Mouse (Mus musculus) left cerebral cortex, adult 18-20 months (tissue): Measurements from ENCODE around the gene Cd300lg. TPM values are rescaled to one million over a fixed set of nuclear protein-coding genes. Genes with fewer than 3 reads are reported as not detected.

Experiments used
- DNase-seq, 2 experiments: peaks; one replicate each; pipeline ENCODE4 v3.0.0; 2021 to 2022; ENCODE audit warnings: low spot score in 2 of 2, mixed read lengths in 1 of 2
- total RNA-seq, 2 experiments: library from RNA; stranded (reverse); gene quantifications; 2 replicates each; pipeline ENCODE4 v1.2.3; 2021

The Cd300lg gene
- total RNA-seq, 2 experiments from 2014 or later: 0.19 TPM; not detected in 1

DNA sequence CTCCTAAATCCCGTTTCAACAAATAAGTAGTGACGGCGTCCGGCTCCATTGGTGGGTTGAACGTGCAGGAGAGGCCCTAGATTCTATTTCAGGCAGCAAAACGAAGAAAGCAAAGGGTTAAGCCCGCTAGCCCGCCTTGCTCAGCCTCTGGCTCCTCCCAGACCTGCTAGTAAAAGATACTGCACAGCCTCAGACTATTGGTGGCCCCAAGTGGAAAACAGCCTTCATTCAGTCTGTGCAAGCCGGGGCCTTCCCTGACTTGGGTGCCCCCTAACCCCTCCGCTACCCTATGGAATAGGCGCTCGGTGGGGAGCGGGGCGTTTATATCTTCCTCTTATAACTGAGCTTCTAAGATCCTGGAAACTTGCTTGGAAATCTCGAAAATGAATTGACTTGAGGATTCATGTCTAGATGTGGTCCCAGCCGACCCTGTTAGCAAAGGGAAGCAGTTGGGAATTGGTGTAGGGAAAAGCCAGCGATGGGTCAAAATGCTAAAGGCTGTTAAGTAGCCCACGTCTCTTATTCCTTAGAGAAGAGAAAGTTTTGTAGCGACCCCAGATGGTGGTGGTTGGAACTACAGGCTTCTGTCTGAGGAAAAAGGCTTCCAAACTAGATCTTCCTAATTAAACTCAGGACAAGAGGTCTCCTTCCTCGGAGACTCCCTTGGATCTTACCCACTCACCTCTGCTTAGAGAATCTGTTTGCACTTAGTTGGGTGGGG, 47.9 kb downstream of the Cd300lg start:
- peak; percentile 68 to 76 for DNase-seq

DNA sequence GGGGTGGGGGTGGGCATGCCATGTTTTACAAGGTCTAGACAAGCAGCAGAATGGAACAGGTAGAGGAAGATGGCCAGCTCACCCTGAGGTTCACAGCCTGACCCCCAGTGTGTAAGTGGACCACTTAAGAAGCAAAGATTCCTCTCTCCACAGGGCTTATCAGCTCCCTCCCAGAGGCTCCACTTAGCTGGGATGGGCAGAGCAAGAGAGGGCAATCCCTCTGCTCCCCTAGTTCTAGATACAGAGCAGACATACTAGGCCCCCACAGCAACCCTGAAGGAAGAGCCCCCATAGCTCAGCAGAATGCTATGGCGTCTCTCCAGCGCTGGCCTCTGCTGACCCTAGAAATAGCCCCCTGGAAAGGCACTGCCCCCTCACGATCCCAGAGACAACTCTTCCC, 54.4 kb downstream of the Cd300lg start:
- DNase-seq: no peak

DNA sequence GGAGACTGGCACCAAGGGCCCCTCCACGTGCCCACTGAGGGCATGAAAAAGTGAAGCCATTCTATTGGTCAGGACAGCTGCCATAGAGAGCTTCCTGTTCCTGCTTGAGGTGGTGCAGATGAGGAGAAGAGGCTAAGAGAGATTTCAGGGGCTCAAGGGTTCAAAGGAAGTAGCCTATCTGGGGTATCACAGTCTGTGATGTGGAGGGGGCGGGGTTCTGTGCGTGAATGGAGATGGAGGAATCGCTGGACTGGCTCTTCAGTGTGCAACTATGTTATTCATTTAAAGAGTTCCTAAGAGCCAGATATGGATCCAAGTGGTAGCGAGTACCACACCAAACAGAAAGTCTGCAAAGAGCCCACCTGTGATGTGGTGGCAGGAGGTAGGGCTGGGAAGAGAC, 55.1 kb downstream of the Cd300lg start:
- no peak for DNase-seq

DNA sequence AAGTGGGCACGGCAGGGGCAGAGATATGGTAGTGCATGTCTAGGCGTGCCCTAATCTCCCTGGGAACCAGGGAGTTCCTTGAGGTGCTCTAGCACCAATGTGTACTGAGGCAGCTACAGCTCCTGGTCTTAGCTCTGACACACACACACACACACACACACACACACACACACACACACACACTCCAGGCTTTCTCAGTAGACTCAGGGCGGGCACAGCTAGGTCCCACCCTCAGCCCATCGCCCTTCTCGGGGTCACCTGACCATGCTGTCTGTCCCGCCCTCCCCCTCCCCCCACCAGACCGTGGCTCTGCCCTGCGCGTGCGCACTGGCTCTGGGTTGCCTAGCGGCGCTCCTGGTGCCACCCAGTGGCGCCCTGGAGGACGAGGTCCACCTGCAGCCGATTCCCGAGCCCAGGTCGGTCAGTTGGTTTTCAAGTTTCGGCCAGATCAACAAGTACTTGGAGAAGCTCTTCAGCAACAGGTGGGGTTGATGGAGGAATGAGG, 55.6 kb downstream of the Cd300lg start:
- peak; percentile 69 to 78 for DNase-seq

DNA sequence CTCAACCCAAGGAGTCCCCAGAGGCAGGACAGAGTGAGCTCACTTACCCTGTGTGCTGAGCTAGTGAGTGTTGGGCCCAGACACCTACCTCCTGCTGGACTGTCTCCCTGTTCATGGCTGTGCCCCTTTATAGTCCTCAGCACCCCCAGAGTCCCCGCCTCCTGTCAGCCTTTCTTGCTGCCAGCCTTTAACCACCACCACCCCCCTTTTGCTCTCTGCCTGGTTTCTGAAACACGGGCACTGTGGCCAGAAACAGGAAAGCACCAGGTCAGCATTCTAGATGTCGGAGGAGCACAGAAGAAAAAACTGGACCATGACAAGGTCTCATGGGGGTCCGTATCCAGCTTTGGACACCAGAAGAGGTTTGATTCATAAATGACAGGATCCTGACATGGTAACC, 59.9 kb downstream of the Cd300lg start, which contains the start of gene Ppy:
Gene Ppy (minus strand): TSS at position 101 of the 400 bp plus-strand sequence.
- DNase-seq: no peak

DNA sequence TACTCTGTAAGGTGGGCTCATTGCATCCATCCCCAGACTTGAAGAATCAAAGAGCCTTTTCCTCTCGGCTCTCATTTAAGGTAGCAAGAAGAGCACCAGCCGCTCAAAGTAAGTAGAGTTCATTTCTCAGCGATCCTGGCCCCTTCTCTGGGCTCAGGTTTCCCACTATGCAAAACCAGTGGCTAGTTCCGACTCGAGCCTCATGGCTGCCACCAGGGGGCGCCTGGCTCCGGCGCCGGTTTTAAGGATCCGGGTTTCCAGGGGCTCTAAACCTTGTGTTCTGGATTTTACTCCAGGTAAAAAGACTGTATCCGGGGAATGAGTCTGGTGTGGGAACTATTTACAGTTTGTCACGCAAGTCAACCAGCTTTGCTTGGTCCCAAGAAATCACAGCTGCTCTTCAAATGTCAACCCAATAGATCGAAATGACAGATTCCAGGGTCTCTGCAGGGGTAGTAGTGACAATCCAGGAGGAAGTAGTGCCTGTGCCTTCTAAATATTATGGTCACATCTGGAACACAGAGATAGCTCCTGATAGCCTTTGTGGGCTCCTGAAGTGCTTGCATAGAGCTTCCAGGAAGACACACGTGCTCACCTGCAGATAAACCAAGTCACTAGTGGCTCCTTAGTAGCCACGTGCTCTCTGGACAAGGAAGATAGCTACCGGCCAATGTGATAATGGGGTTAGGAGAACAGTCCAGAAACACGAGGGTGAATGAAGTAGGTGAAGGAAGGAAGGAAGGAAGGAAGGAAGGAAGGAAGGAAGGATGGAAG, 61.4 kb downstream of the Cd300lg start:
- peak; percentile 64 to 76 for DNase-seq

Other genes starting within 250 kb of the Cd300lg start
- gene Meox1, start 147.1 kb upstream of the Cd300lg start, total RNA-seq: under 1 TPM; 0.28 to 0.74 TPM
- not detected for gene Sost, start 74.5 kb upstream of the Cd300lg start, total RNA-seq
- gene Cfap97d1, start 57.2 kb upstream of the Cd300lg start, total RNA-seq: not detected
- gene Dusp3, start 54.5 kb upstream of the Cd300lg start, total RNA-seq: 100 to 1,000 TPM; 195 to 205 TPM
- gene Mpp3, start 13.0 kb upstream of the Cd300lg start, total RNA-seq: 10 to 100 TPM; 77.6 to 89.6 TPM
- 100 to 1,000 TPM; 128 to 158 TPM for gene Mpp2, start 47.0 kb downstream of the Cd300lg start, total RNA-seq
- gene Ppy, start 59.8 kb downstream of the Cd300lg start, total RNA-seq: not detected
- not detected for gene Pyy, start 66.3 kb downstream of the Cd300lg start, total RNA-seq
- not detected for gene Nags, start 104.0 kb downstream of the Cd300lg start, total RNA-seq
- gene Tmem101, start 114.9 kb downstream of the Cd300lg start, total RNA-seq: 10 to 100 TPM; 24.6 to 25.3 TPM
- 10 to 100 TPM; 55.0 to 64.2 TPM for gene Lsm12, start 143.8 kb downstream of the Cd300lg start, total RNA-seq
- gene G6pc3, start 148.1 kb downstream of the Cd300lg start, total RNA-seq: 10 to 100 TPM; 67.9 to 68.2 TPM
- gene Hdac5, start 188.7 kb downstream of the Cd300lg start, total RNA-seq: 100 to 1,000 TPM; 298 to 303 TPM
- 1 to 10 TPM; 1.0 to 2.3 TPM for gene BC030867, start 207.4 kb downstream of the Cd300lg start, total RNA-seq
- gene Asb16, start 227.2 kb downstream of the Cd300lg start, total RNA-seq: 1 to 10 TPM; 2.2 to 2.9 TPM
- gene Tmub2, start 243.4 kb downstream of the Cd300lg start, total RNA-seq: 10 to 100 TPM; 65.1 to 71.0 TPM